Mouse (Mus musculus) heart, adult 11 months (tissue): ENCODE measurements around the gene Pola2.
A peak's percentile ranks its signal among the peaks of the same experiment; 100 is the strongest.

Source experiments
- DNase-seq: peaks from one replicate; pipeline ENCODE4 v3.0.0; 2022

Gene Pola2

GRCm38 (mm10) chr19:5935691-5936090 is 28.3 kb downstream of the Pola2 start:
- peak; percentile 97 for DNase-seq

GRCm38 (mm10) chr19:5935266-5935665 is 28.7 kb downstream of the Pola2 start:
- DNase-seq = peak; percentile 98

GRCm38 (mm10) chr19:5929634-5930596 is 34.1 kb downstream of the Pola2 start:
- DNase-seq = peak; percentile 98

- peak; percentile 90 for DNase-seq
Observed at GRCm38 (mm10) chr19:5928546-5928945, 35.5 kb downstream of the Pola2 start.

- peak; percentile 72 for DNase-seq
Observed at GRCm38 (mm10) chr19:5928104-5928503, 35.9 kb downstream of the Pola2 start.

GRCm38 (mm10) chr19:5927532-5927931 is 36.5 kb downstream of the Pola2 start:
- DNase-seq = peak; percentile 83

- DNase-seq = peak; percentile 92
Observed at GRCm38 (mm10) chr19:5927026-5927425, 37.0 kb downstream of the Pola2 start.

- peak; percentile 92 for DNase-seq
Observed at GRCm38 (mm10) chr19:5925311-5925855, 38.6 kb downstream of the Pola2 start.

GRCm38 (mm10) chr19:5924713-5925093 is 39.3 kb downstream of the Pola2 start, which contains the start of gene Cdc42ep2:
Gene Cdc42ep2 (minus strand): TSS chr19:5924816.
- DNase-seq = peak; percentile 100

- DNase-seq = peak; percentile 99
Observed at GRCm38 (mm10) chr19:5923990-5924712, 39.9 kb downstream of the Pola2 start.

- peak; percentile 89 for DNase-seq
Observed at GRCm38 (mm10) chr19:5922963-5923362, 41.0 kb downstream of the Pola2 start.

- DNase-seq = peak; percentile 99
Observed at GRCm38 (mm10) chr19:5922119-5922942, 41.7 kb downstream of the Pola2 start.

GRCm38 (mm10) chr19:5921715-5922114 is 42.3 kb downstream of the Pola2 start:
- peak; percentile 98 for DNase-seq

GRCm38 (mm10) chr19:5913007-5913719 is 50.8 kb downstream of the Pola2 start, which contains the start of gene Dpf2:
Gene Dpf2 (minus strand): TSS chr19:5913010.
- DNase-seq = no peak

- peak; percentile 100 for DNase-seq
Observed at GRCm38 (mm10) chr19:5912103-5913006, 51.6 kb downstream of the Pola2 start.

GRCm38 (mm10) chr19:5911430-5912102 is 52.4 kb downstream of the Pola2 start:
- DNase-seq = no peak

GRCm38 (mm10) chr19:5910221-5910620 is 53.8 kb downstream of the Pola2 start:
- DNase-seq = no peak

- no peak for DNase-seq
Observed at GRCm38 (mm10) chr19:5907275-5907674, 56.7 kb downstream of the Pola2 start.

- peak; percentile 100 for DNase-seq
Observed at GRCm38 (mm10) chr19:5894002-5894678, 69.9 kb downstream of the Pola2 start, which contains the start of gene Tigd3. Gene Tigd3 (minus strand): TSS chr19:5894149.
